Mouse (Mus musculus): Measurements from ENCODE around the gene Gm45844. TPM values are rescaled to one million over a fixed set of nuclear protein-coding genes. Genes with fewer than 3 reads are reported as not detected.

Gm45844 gene
- total RNA-seq (2023), result 2.1 TPM

DNA sequence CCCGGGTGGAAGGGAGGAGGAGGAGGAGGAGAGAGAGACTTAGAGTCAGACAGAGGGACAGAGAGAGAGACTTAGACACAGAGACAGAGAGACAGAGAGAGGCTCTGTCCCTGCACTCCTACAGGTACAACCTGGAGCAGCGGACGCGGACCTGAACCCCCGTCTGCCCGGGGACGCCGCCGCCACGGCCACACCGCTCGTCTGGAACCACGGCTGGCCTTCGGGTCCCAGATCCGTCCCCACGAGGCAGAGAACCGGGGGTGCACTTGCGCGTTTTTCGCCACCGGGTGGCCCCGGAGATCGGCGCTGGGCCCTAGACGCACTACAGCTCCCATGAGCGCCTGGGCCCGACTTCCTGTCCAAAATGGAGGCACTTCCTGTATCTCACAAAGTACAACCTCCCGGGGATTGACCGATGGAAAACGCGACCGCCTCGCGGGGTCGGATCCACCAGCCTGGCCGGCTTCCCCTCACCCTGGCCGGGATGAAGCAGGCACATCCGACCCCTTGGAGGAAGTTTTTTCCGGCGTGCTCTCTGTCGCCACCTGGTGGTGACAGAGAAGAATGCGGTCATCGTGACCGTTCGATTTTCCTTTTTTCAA, at the start of gene Gm45844:
TSS of gene Gm45844 (minus strand) at position 324 of the 602 bp plus-strand sequence.

DNA sequence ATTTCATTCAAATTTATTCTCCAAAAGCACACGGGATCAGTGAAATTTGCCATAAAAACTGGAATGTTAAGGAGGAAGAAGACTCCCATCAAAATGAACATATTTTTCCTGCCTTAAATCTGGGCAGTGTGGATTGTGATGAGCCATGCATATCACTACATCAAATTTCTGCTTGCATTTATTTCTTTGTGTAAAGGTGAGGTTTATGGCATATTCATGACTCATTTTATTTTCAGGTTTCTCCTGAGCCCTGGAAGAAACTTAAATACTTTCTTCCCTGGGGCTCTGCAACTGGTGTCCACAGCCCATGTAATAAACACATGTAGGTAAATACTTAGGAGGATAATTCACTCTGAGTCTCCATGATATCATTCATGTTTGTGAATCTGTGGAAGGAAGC, 30.9 kb downstream of the Gm45844 start, which contains the start of gene Vmn2r29:
TSS of gene Vmn2r29 (minus strand) at position 101 of the 400 bp plus-strand sequence.

DNA sequence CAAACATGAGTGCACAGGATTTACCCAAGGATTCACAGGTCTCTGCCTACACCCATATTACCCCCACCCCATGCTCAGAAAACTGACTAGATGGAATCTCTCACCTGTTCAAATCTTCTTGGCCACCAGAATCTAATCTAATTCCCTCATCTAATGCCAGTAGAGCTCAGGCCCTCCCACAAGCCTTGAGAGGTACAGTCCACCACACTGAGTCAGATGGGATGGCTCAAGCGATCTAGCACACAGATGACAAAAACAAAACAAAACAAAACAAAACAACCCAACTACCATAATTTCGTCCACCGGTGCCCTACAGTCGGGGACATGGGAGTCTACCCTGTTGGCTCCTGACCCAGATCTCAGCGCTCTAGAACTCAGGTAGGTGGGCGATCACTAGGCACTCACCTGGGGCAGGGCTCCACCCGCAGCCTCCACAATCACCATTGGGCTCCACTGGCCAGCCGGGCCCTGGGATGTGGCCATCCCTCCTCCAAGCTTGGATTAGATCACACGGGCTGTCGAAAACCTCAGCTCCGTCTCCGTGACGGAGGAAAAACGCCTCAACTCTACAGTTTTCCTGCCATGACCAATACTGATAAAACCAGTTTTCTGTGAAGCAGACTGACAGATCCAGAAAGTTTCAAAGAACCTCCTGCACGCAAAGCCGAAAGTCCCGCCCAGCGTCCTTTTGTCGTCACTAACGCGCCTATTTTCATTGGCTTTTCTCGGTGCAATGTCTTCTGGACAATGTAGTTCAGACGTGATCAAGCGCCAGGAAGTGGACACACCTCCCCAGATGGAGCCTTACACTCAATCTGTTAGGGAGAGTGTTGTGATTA, 68.6 kb downstream of the Gm45844 start, which contains the start of gene Zfp772:
TSS of gene Zfp772 (minus strand) at position 686 of the 839 bp plus-strand sequence.

DNA sequence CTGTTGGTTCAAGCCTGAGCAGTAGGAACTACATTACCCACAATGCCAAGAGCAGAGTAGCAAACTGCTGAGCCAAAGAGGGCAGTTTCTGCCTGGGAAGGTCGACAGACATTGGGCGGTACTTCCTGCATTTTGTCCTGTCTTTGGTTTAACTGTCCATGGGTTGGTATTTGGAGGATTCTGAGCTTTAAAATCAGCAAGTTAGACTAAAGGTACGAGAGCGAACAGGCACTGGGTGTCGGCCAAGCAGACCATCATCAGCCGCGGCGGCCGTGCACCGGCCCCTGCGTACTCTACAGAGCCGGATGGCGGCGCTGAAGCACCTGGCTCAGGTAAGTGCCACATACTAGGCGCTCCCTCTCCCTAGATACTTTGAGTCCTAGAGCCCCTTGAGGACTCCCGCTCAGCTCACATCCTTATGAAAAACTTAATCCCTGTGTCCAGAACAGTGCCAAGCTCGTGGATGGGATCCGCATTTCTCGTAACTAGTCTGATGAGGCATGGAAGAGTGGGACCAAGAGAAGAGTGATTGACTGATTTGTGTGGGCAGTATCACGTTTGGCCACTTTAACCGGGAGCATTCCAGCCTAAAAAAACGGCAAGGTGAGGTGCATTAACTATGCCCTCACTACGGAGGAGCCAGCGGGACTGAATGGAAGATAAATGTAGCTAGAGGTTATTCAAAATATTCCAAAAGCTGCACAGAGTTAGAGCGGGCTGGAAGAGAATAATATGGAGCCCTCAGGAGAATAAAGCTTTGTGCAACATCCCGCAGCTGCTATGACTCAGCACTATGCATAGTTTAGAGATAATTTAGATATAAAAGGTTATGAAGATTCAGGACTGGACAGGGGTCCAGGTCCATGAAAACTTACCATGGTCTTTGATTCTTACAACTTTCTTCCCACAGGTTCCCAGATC, 106.6 kb downstream of the Gm45844 start, which contains the start of gene Zfp418:
TSS of gene Zfp418 (plus strand) at position 104 of the 921 bp plus-strand sequence.

Other genes starting within 250 kb of the Gm45844 start
- 37.3 TPM for gene Zfp954, start 156.8 kb downstream of the Gm45844 start, total RNA-seq (2023)
- gene Zfp773, start 141.5 kb downstream of the Gm45844 start, total RNA-seq (2023), result 6.2 TPM
- 2.1 TPM for gene Zfp418, start 107.0 kb downstream of the Gm45844 start, total RNA-seq (2023)
- gene Zfp772, start 68.3 kb downstream of the Gm45844 start, total RNA-seq (2023), result 1.6 TPM
- not detected for gene Vmn2r29, start 31.0 kb downstream of the Gm45844 start, total RNA-seq (2023)
- gene Clcn4, start 22.6 kb upstream of the Gm45844 start, total RNA-seq (2023), result 47.1 TPM
- gene Vmn2r30, start 59.3 kb upstream of the Gm45844 start, total RNA-seq (2023), result not detected
- gene Gm45783, start 96.3 kb upstream of the Gm45844 start, total RNA-seq (2023), result not detected
- gene Vmn2r31, start 121.4 kb upstream of the Gm45844 start, total RNA-seq (2023), result not detected
- not detected for gene Vmn2r32, start 201.7 kb upstream of the Gm45844 start, total RNA-seq (2023)

All from CD4-positive naive resting alpha-beta T cell, adult 76 days (primary cell).